In genomic region chr10:14048916-14049445, GRCm38 (mm10) we compare ENCODE assay signal across 9 mouse cellular contexts.
DNase-seq lines count a peak whose midpoint lies in the region; ATAC-seq and TF ChIP-seq lines count a peak whose summit lies in the region.
"Had no signal": no experiment of that assay in that cellular context is flagged by ENCODE, and none has a peak within 500 bp of the region (broad histone marks: within the 10 kb centered on the region; RNA-seq: fewer than 3 reads in every experiment).

No protein-coding gene starts in this region.

- ATAC-seq in heart, embryonic 13.5 days (ENCODE audit: extremely low read depth, insufficient number of reproducible peaks, low FRiP score, low TSS enrichment), result no peak
- ATAC-seq in limb, embryonic 14.5 days (ENCODE audit: low FRiP score, low read depth), result peak; percentile 60

- WGBS in heart, embryonic 13.5 days, result 74% methylated on average over 10 of the region's 10 CpGs
- WGBS in cerebellum, adult 2 months, result 9% methylated on average over 10 of the region's 10 CpGs
- WGBS in limb, embryonic 14.5 days, result 65% methylated on average over 10 of the region's 10 CpGs

- H3K9ac ChIP-seq in heart, embryonic 13.5 days, result no peak overlapping the region
- H3K9ac ChIP-seq in limb, embryonic 14.5 days (ENCODE audit: low read depth, low read length, severe bottlenecking), result no peak overlapping the region
- H3K9ac ChIP-seq: hindbrain, embryonic 14.5 days; lung, embryonic 15.5 days had no signal

- H3K9me3 ChIP-seq in heart, embryonic 13.5 days, result no peaks in the 10 kb centered on the region
- H3K9me3 ChIP-seq in limb, embryonic 14.5 days (ENCODE audit: control insufficient read depth, low read length), result no peaks in the 10 kb centered on the region
- H3K9me3 ChIP-seq: lung, embryonic 15.5 days had no signal

- no peak for TF ChIP-seq CTCF in cerebellum, adult 2 months (IDR thresholded peaks at IDR 0.05; ENCODE audit: borderline replicate concordance, insufficient read depth, low read depth, low read length)

- no peaks in the 10 kb centered on the region for H3K27me3 ChIP-seq in heart, embryonic 13.5 days (replicated peaks)
- H3K27me3 ChIP-seq in cerebellum, adult 2 months (ENCODE audit: control insufficient read depth, insufficient read depth, low read length), result no peaks in the 10 kb centered on the region
- no peaks in the 10 kb centered on the region for H3K27me3 ChIP-seq in limb, embryonic 14.5 days (ENCODE audit: control insufficient read depth, insufficient read depth, low read length)
- H3K27me3 ChIP-seq: lung, embryonic 15.5 days had no signal

- no peak overlapping the region for H3K4me3 ChIP-seq in heart, embryonic 13.5 days
- H3K4me3 ChIP-seq in brown adipose tissue, adult 24 weeks (ENCODE audit: insufficient read depth, low read depth, low read length), result no peak overlapping the region
- H3K4me3 ChIP-seq in cerebellum, adult 2 months (replicated peaks; ENCODE audit: insufficient read depth, low read depth, low read length), result no peak overlapping the region
- no peak overlapping the region for H3K4me3 ChIP-seq in limb, embryonic 14.5 days (replicated peaks; ENCODE audit: low read length)
- H3K4me3 ChIP-seq: lung, embryonic 15.5 days had no signal

- peak overlapping the region; percentile 60; the same call in 1 of the 2 replicates for H3K27ac ChIP-seq in heart, embryonic 13.5 days (replicated peaks)
- peak overlapping the region; percentile 60 for H3K27ac ChIP-seq in brown adipose tissue, adult 24 weeks (replicated peaks; ENCODE audit: low read depth, low read length)
- peak overlapping the region; percentile 77 for H3K27ac ChIP-seq in cerebellum, adult 2 months (ENCODE audit: insufficient read depth, low read length)
- H3K27ac ChIP-seq in limb, embryonic 14.5 days (replicated peaks; ENCODE audit: low read depth, low read length), result no peak overlapping the region
- H3K27ac ChIP-seq: hindbrain, embryonic 14.5 days; lung, embryonic 15.5 days had no signal

- no peak for TF ChIP-seq POLR2A in cerebellum, adult 2 months (IDR thresholded peaks at IDR 0.05; ENCODE audit: borderline replicate concordance, insufficient read depth, low read length)
- TF ChIP-seq POLR2A in limb, embryonic 14.5 days (IDR thresholded peaks at IDR 0.05; ENCODE audit: borderline replicate concordance, extremely low read depth, insufficient read depth, insufficient read length), result no peak

- intact Hi-C loops in heart, postnatal 36 days (cut with DNase I), result loop anchor here (2.0 to 5.0 kb wide), 2 partner anchors 40 to 67 kb away; no protein-coding TSS in a partner anchor

- no peak overlapping the region for H3K4me2 ChIP-seq in heart, embryonic 13.5 days
- H3K4me2 ChIP-seq in limb, embryonic 14.5 days (replicated peaks; ENCODE audit: low read depth, low read length, severe bottlenecking), result no peak overlapping the region
- H3K4me2 ChIP-seq: hindbrain, embryonic 14.5 days; lung, embryonic 15.5 days had no signal

- peaks cover 55% of the 10 kb centered on the region for H3K4me1 ChIP-seq in heart, embryonic 13.5 days
- H3K4me1 ChIP-seq in brown adipose tissue, adult 24 weeks (ENCODE audit: control insufficient read depth, insufficient read depth, insufficient read length, low read length), result peaks cover 35% of the 10 kb centered on the region
- peaks cover 37% of the 10 kb centered on the region for H3K4me1 ChIP-seq in cerebellum, adult 2 months (ENCODE audit: control insufficient read depth, insufficient read depth, low read length)
- no peaks in the 10 kb centered on the region for H3K4me1 ChIP-seq in limb, embryonic 14.5 days (ENCODE audit: control insufficient read depth, insufficient read depth, low read length)

- no peak for DNase-seq in heart, postnatal 36 days
- peak; percentile 64 to 76 for DNase-seq in cerebellum, adult 2 months
- DNase-seq in limb, embryonic 14.5 days (ENCODE audit: low spot score), result peak; percentile 57
- no peak for DNase-seq in right cerebral cortex, postnatal 36 days (ENCODE audit: low spot score in 2 of 2)
- no peak for DNase-seq in T-cell, adult 2 months (ENCODE audit: low spot score)

- H3K36me3 ChIP-seq in heart, embryonic 13.5 days, result no peaks in the 10 kb centered on the region
- H3K36me3 ChIP-seq in limb, embryonic 14.5 days (ENCODE audit: control insufficient read depth, insufficient read depth, low read length), result no peaks in the 10 kb centered on the region
- H3K36me3 ChIP-seq: lung, embryonic 15.5 days had no signal

Comparison
In these comparisons a context has a peak if more than half of its experiments do, and no peak if none do; other contexts are left out.
1. DNase-seq: peak in cerebellum, adult 2 months (2 of 2) and limb, embryonic 14.5 days (single experiment); none in heart, postnatal 36 days (0 of 2), right cerebral cortex, postnatal 36 days (0 of 2) and T-cell, adult 2 months (single experiment).